Mouse (Mus musculus): ENCODE measurements at regions not wholly inside any gene's neighbourhood (a gene's known extent, or its start where the extent isn't known, plus 50 kb on each side); places are given as distances from the start of the nearest gene placed in this dataset.

DNA sequence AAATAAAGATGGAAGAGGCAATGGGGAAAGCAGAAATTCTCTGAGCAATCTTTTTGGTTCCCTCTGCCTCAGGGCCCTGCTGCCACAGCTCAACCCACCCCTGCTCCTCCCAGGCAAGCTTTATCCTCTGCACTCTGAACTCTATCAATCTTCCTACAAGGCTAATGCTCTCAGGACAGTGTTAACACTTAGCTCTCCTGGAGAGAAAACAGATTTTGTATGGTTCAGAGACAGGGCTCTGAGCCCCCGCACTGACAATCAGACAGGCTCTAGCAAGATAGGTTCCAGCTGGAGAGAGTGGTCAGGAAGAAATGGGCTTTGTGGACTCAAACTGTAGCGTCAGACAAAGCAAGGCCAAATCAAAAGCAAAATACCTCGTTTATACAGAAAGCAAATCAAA lies 383.5 kb upstream of the Tnp1 start:
- TF ChIP-seq CTCF (IDR thresholded peaks at IDR 0.05; ENCODE audit: low read depth, low read length) (no peak), POLR2A (IDR thresholded peaks at IDR 0.05; ENCODE audit: extremely low read depth, insufficient read depth, low read length) (no peak)

Measured in liver, adult 2 months (tissue).